Mouse (Mus musculus) lung, postnatal 0 days (tissue): ENCODE measurements at regions not wholly inside any gene's neighbourhood (a gene's known extent, or its start where the extent isn't known, plus 50 kb on each side); places are given as distances from the start of the nearest gene placed in this dataset.

Experiments used
- CTCF ChIP-seq: IDR thresholded peaks from 2 replicates; pipeline ENCODE4 v1.5.1; 2016; ENCODE audit warnings: antibody characterized with exemption, mild to moderate bottlenecking
- EP300 ChIP-seq: IDR thresholded peaks from 2 replicates; pipeline ENCODE4 v1.6.1; 2016; ENCODE audit warnings: antibody characterized with exemption, mild to moderate bottlenecking, control low read depth

DNA sequence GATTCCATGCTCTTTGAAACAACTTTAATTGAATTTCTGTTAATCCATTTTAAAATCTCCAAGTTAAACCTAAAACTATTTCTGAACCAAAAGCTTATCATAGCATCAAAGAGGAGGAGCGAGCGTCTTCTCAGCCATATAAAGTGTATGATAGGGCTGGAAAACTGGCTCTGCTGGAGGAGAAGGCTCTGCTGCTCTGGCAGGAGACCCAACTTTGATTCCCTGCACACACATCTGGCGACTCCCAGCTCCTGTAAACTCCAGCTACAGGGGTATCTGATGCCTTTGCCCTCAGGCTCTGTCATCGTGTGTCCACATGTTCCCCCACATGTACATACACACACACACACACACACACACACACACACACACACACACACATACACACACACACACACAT lies 479.0 kb downstream of the Etnk1 start:
- TF ChIP-seq CTCF (no peak), EP300 (no peak)
